Mouse (Mus musculus): ENCODE results near the gene Ikzf2. TPM values are rescaled to one million over a fixed set of nuclear protein-coding genes. Genes with fewer than 3 reads are reported as not detected.

Gene Ikzf2
- polyA plus RNA-seq, 1 experiment: 1.5 TPM

DNA sequence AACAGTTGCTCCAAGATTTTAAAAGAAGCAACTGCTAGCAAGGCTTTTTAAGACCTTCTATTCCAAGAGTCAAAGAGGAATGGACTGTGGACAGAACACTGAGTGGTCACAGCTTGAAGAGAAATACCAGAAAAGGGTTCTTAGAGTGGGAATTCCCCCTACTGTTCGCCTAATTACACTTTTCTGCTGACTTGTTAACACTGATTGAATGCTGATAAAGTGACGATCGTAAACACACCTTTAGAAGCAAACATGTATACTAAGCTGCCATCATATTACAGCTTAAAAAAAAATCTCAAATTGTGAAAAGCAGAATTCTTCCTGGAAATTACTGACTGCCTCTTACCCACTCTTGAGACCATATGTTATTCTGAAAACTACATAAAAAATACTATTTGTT, 149.4 kb downstream of the Ikzf2 start:
- Histone ChIP-seq H3K4me3 (replicated peaks; ENCODE audit: extremely low read depth, low read depth, low read length) (no peak overlapping the region), H3K4me1 (ENCODE audit: control insufficient read depth, insufficient read depth, low read length) (no peaks in the 10 kb centered on the region)
- TF ChIP-seq CTCF (IDR thresholded peaks at IDR 0.05; ENCODE audit: insufficient read depth, low read length) (no peak), POLR2A (IDR thresholded peaks at IDR 0.05; ENCODE audit: borderline replicate concordance, extremely low read depth, low read depth, low read length) (no peak)
- DNase-seq: no peak
- 67% methylated on average over 3 of the region's 3 CpGs for WGBS

DNA sequence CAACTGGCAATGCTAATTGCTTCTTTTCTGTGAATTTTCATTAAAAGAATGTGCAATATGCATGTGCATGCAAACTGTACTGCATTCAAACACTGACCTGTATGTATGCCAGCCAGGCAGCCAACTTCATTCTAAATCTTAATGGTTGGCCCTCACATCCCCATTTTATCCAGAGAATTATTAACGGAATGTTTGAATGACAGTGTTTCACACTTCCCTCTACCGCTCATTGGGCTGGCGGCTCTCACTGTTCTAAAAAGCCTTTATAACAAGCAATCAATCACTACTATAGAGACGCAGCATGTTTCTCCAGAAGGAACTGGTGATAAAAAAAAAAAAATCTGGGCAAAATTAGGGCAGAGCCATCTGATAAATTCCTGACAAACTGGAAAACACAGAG, 151.5 kb downstream of the Ikzf2 start:
- Histone ChIP-seq H3K4me3 (replicated peaks; ENCODE audit: extremely low read depth, low read depth, low read length) (no peak overlapping the region), H3K4me1 (ENCODE audit: control insufficient read depth, insufficient read depth, low read length) (no peaks in the 10 kb centered on the region)
- WGBS: 71% methylated on average over 4 of the region's 4 CpGs
- TF ChIP-seq POLR2A (IDR thresholded peaks at IDR 0.05; ENCODE audit: borderline replicate concordance, extremely low read depth, low read depth, low read length): no peak
- no peak for TF ChIP-seq CTCF (IDR thresholded peaks at IDR 0.05; ENCODE audit: insufficient read depth, low read length)
- no peak for DNase-seq

DNA sequence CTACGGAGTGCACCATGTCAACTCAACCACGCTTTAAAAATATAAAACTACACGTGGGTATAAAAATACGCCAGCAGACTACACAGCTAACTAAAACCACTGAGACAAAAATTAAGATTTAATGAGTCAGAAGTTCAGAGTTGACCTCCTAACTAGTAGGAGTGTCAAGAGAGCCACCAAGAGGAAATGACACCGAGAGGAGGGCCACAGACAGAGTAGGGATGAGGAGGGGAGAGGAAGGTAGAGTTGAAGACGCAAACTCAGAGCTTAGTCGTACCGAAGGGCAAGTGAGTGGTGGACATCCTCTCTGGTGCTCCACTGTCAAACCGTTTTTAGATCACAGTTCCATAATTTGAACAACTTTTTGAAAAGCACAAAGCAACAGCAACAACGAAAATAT, 154.0 kb downstream of the Ikzf2 start:
- TF ChIP-seq CTCF (IDR thresholded peaks at IDR 0.05; ENCODE audit: insufficient read depth, low read length) (no peak), POLR2A (IDR thresholded peaks at IDR 0.05; ENCODE audit: borderline replicate concordance, extremely low read depth, low read depth, low read length) (no peak)
- WGBS: 87% methylated on average over 10 of the region's 10 CpGs

DNA sequence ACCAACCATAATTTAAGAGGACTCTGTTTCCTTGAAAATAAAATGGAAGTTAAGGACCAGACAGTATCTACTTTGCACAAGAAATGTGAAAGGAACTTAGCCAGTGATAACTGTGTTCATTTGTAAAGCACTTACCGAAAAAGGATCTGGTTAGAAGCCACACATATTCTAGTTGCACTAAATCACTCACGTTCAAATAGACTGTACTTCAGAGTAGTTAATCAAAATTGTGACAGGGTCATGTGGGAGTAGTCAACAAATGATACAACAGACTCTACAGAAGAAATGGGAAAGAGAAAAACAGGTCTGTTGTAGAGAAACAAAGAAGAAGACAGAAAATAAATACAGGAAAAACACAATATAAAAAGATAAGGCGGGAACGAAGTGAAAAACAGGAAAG, 158.3 kb downstream of the Ikzf2 start:
- DNase-seq: no peak
- Histone ChIP-seq H3K4me3 (replicated peaks; ENCODE audit: extremely low read depth, low read depth, low read length) (no peak overlapping the region), H3K4me1 (ENCODE audit: control insufficient read depth, insufficient read depth, low read length) (no peaks in the 10 kb centered on the region)
- WGBS: 44% methylated on average over 4 of the region's 4 CpGs
- no peak for TF ChIP-seq CTCF (IDR thresholded peaks at IDR 0.05; ENCODE audit: insufficient read depth, low read length)
- TF ChIP-seq POLR2A (IDR thresholded peaks at IDR 0.05; ENCODE audit: borderline replicate concordance, extremely low read depth, low read depth, low read length): no peak

More for the DNA sequence above, 154.0 kb downstream of the Ikzf2 start:
- Histone ChIP-seq H3K4me3 (replicated peaks; ENCODE audit: extremely low read depth, low read depth, low read length) (no peak overlapping the region), H3K4me1 (ENCODE audit: control insufficient read depth, insufficient read depth, low read length) (no peaks in the 10 kb centered on the region)
- no peak for DNase-seq

DNA sequence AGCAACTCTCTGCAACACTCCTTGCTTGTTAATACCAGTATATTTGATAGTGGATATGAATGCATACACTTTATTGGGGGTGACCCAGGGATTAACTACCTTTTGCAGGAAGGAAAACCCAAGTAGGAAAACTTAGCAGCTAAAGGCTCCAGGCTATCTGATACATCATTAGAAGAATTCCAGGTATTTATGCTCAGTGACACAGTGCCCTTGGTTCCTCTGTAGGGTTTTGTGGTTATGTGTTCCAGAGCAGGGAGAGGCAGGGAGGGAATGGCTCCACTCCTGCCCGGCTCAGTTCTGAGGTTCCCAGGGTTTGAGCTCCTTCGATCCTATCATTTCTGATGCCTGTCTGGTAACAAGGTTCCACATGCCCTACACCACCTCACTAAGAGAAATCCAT, 165.4 kb downstream of the Ikzf2 start:
- WGBS: 86% methylated on average over 2 of the region's 2 CpGs
- DNase-seq: no peak
- TF ChIP-seq CTCF (IDR thresholded peaks at IDR 0.05; ENCODE audit: insufficient read depth, low read length): no peak
- no peak for TF ChIP-seq POLR2A (IDR thresholded peaks at IDR 0.05; ENCODE audit: borderline replicate concordance, extremely low read depth, low read depth, low read length)

DNA sequence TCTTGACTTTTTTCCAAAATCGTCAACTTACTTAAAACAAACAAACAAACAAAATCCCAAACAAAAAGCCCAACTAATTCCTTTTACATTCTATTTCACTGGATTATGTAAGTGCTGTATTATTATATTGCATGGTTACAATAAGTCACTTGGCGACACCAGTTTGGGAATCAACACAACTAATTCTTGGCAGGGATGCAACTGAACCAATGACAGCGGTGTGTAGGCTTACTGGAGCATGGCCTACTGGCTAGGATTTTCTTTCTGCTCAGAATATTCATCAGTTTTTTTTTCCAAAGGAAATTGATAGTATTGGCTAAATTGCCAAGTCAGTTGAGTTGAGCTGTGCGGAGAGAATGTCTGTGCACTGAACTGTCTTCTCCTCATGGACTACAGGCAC, 167.7 kb downstream of the Ikzf2 start:
- TF ChIP-seq CTCF (IDR thresholded peaks at IDR 0.05; ENCODE audit: insufficient read depth, low read length) (no peak), POLR2A (IDR thresholded peaks at IDR 0.05; ENCODE audit: borderline replicate concordance, extremely low read depth, low read depth, low read length) (no peak)
- Histone ChIP-seq H3K4me3 (replicated peaks; ENCODE audit: extremely low read depth, low read depth, low read length) (no peak overlapping the region), H3K4me1 (ENCODE audit: control insufficient read depth, insufficient read depth, low read length) (no peaks in the 10 kb centered on the region)
- 87% methylated on average over 4 of the region's 4 CpGs for WGBS
- DNase-seq: no peak

More for the DNA sequence above, 165.4 kb downstream of the Ikzf2 start:
- Histone ChIP-seq H3K4me3 (replicated peaks; ENCODE audit: extremely low read depth, low read depth, low read length) (no peak overlapping the region), H3K4me1 (ENCODE audit: control insufficient read depth, insufficient read depth, low read length) (no peaks in the 10 kb centered on the region)

DNA sequence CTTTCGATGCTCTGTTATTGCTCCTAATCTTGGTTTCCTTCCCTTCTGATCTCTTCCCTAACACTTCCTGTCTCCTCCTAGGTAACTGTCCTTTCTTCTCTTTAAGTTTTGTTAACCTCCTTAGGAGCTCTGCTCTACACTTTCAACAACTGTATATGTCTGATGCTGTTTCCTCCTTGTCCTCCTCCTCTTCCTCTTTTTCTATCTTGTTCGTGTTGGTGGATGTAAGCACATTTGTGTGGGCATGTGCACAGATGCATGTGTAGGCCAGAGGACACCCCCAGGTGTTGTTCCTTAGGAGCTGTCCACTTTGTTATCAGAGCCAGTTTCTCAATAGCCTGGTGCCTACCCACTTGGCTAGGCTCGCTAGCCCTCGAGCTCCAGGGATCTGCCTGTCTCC, 169.0 kb downstream of the Ikzf2 start:
- Histone ChIP-seq H3K4me1 (ENCODE audit: control insufficient read depth, insufficient read depth, low read length) (peaks cover under 1% of the 10 kb centered on the region; the same call in 1 of the 2 replicates), H3K4me3 (replicated peaks; ENCODE audit: extremely low read depth, low read depth, low read length) (no peak overlapping the region)
- no peak for DNase-seq
- TF ChIP-seq CTCF (IDR thresholded peaks at IDR 0.05; ENCODE audit: insufficient read depth, low read length) (no peak), POLR2A (IDR thresholded peaks at IDR 0.05; ENCODE audit: borderline replicate concordance, extremely low read depth, low read depth, low read length) (no peak)
- WGBS: 65% methylated on average over 4 of the region's 4 CpGs

DNA sequence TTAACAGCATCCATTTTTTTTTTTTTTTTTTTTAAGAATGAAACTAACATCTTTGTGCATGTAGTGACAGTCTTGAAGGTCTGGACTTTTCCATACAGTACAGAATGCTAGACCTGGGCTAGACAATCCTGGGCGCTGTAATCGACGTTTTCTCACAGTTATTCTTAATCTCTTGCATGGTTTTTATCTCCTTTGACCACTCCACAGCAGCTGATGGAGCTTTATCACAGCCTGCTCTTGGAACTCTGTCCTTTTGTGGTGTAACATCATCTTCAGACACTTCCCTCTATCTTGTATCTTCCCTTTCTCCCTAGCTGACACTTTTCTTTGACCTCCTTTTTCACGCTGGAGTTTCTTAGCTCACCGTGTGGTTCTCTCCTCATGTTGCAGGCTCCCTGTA, 170.9 kb downstream of the Ikzf2 start:
- DNase-seq: no peak
- H3K4me3 ChIP-seq (replicated peaks; ENCODE audit: extremely low read depth, low read depth, low read length): no peak overlapping the region
- 48% methylated on average over 5 of the region's 5 CpGs for WGBS
- H3K4me1 ChIP-seq (ENCODE audit: control insufficient read depth, insufficient read depth, low read length): peaks cover 2% of the 10 kb centered on the region; the same call in 1 of the 2 replicates
- TF ChIP-seq CTCF (IDR thresholded peaks at IDR 0.05; ENCODE audit: insufficient read depth, low read length) (no peak), POLR2A (IDR thresholded peaks at IDR 0.05; ENCODE audit: borderline replicate concordance, extremely low read depth, low read depth, low read length) (no peak)

DNA sequence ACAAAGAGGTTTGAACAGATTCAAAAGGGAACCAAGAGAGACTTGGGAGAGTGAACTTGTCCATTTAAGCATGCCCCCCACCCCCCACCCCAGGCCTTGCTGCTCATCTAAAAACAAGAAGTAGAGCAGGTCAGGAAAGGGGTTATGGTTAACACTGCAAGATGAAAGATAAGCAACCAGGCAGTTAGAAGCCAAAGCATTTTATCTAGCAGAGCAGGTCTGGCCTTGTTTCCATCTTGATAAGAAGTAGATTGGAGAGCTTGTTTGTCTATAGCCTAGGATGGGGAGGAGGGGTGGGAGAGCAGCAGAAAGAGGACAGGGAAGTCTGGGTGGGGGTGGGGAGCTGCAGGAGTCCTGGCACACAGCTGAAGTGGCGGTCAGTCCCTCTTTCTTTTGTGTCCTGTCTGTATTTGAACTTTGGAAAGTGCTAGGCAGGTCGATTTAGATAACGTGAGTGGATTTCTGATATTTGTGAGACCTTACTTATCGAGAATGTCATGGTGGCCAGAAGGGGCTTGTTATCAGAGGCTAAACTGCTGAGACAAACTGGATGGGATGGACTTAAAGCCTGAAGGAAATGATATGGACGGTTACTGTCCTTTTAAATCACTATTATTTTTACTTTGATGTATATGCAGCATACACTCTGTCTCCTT, 173.3 kb downstream of the Ikzf2 start:
- DNase-seq: no peak
- peaks cover 2% of the 10 kb centered on the region; the same call in 1 of the 2 replicates for H3K4me1 ChIP-seq (ENCODE audit: control insufficient read depth, insufficient read depth, low read length)
- H3K4me3 ChIP-seq (replicated peaks; ENCODE audit: extremely low read depth, low read depth, low read length): no peak overlapping the region
- TF ChIP-seq POLR2A (IDR thresholded peaks at IDR 0.05; ENCODE audit: borderline replicate concordance, extremely low read depth, low read depth, low read length) (no peak), CTCF (IDR thresholded peaks at IDR 0.05; ENCODE audit: insufficient read depth, low read length) (no peak)
- 19% methylated on average over 5 of the region's 5 CpGs for WGBS

DNA sequence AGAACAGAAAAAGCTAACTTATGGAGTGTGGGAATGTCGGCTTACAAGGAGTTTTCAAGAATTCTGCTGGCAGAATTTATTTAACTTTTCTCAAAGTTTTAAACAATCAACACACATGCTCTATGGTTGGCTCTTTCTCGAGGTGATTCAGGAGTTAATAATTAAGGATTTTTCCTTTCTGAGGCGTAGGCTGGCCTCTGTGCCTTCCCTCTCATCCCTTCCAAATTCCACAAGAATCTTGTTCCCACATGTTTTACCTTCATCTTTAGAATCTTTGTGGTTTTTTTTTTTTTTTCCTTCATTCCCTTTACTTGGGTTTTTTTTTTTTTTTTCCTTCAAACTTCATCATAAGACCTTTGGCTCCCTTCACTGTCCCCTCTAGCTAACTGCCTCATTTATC, 178.8 kb downstream of the Ikzf2 start:
- DNase-seq: no peak
- Histone ChIP-seq H3K4me3 (replicated peaks; ENCODE audit: extremely low read depth, low read depth, low read length) (no peak overlapping the region), H3K4me1 (ENCODE audit: control insufficient read depth, insufficient read depth, low read length) (peaks cover 2% of the 10 kb centered on the region; the same call in 1 of the 2 replicates)
- WGBS: 54% methylated on average over 3 of the region's 3 CpGs
- TF ChIP-seq CTCF (IDR thresholded peaks at IDR 0.05; ENCODE audit: insufficient read depth, low read length) (no peak), POLR2A (IDR thresholded peaks at IDR 0.05; ENCODE audit: borderline replicate concordance, extremely low read depth, low read depth, low read length) (no peak)

Data from lung, adult 2 months (tissue).